Mouse (Mus musculus): ENCODE data around the gene Tshr. TPM values are rescaled to one million over a fixed set of nuclear protein-coding genes. Genes with fewer than 3 reads are reported as not detected.
"Not testable (repeated sequence)": the region's sequence is repeated elsewhere in the genome, so short reads cannot be mapped to it uniquely, and the experiment has no call there.

Tshr gene
- polyA plus RNA-seq, 1 experiment from 2014 or later: 0.04 TPM

DNA sequence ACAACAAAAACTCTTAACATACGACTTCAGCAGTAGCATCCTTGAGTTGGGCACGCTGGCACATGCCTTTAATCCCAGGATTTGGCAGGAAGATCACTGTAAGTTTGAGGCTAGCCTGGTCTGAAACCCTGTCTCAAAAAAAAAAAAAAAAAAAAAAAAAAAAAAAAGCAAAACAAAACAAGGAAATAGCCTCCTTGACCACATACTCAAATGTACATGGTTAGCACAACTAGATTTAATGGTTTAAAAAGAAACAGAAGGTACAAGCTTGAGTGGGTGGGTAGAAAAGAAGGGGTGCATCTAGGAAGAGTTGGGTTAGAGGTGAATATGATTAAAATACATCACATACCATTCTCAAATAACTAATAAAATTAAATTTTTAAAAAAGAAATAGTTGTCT, 187.3 kb downstream of the Tshr start:
- Histone ChIP-seq H3K36me3 (ENCODE audit: control insufficient read depth, insufficient read depth, low read length) (peaks cover 34% of the 10 kb centered on the region), H3K27me3 (replicated peaks; ENCODE audit: control insufficient read depth, insufficient read depth, low read length) (no peaks in the 10 kb centered on the region), H3K9ac (ENCODE audit: low read depth, low read length) (no peak overlapping the region), H3K27ac (ENCODE audit: low read depth, low read length) (no peak overlapping the region), H3K4me1 (replicated peaks; ENCODE audit: control insufficient read depth, insufficient read depth, low read length) (no peaks in the 10 kb centered on the region), H3K4me2 (no peak overlapping the region), H3K4me3 (ENCODE audit: low read depth, low read length) (no peak overlapping the region), H3K9me3 (ENCODE audit: control insufficient read depth, low read length) (no peaks in the 10 kb centered on the region)
- 87% methylated on average over 2 of the region's 2 CpGs for WGBS
- no peak for ATAC-seq (replicated peaks; ENCODE audit: low FRiP score)
- no peak for DNase-seq (ENCODE audit: low spot score)

GRCm38 (mm10) chr12:91579665-91580064, 195.3 kb downstream of the Tshr start:
- peaks cover 16% of the 10 kb centered on the region for H3K36me3 ChIP-seq (ENCODE audit: control insufficient read depth, insufficient read depth, low read length)
- no peaks in the 10 kb centered on the region for H3K27me3 ChIP-seq (replicated peaks; ENCODE audit: control insufficient read depth, insufficient read depth, low read length)
- DNase-seq (ENCODE audit: low spot score) (no peak), ATAC-seq (replicated peaks; ENCODE audit: low FRiP score) (peak; percentile 56)
- H3K27ac ChIP-seq (ENCODE audit: low read depth, low read length): no peak overlapping the region
- no peaks in the 10 kb centered on the region for H3K9me3 ChIP-seq (ENCODE audit: control insufficient read depth, low read length)
- WGBS: 78% methylated on average over 2 of the region's 2 CpGs
- no peak overlapping the region for H3K4me2 ChIP-seq
- no peak overlapping the region for H3K4me3 ChIP-seq (ENCODE audit: low read depth, low read length)
- H3K9ac ChIP-seq (ENCODE audit: low read depth, low read length): no peak overlapping the region
- H3K4me1 ChIP-seq (replicated peaks; ENCODE audit: control insufficient read depth, insufficient read depth, low read length): 0 out of 2 replicates have a peak, but pooled peaks cover 4% of the 10 kb centered on the region

GRCm38 (mm10) chr12:91581204-91582070, 197.1 kb downstream of the Tshr start:
- Histone ChIP-seq H3K9ac (ENCODE audit: low read depth, low read length) (no peak overlapping the region), H3K36me3 (ENCODE audit: control insufficient read depth, insufficient read depth, low read length) (peaks cover 16% of the 10 kb centered on the region), H3K27me3 (replicated peaks; ENCODE audit: control insufficient read depth, insufficient read depth, low read length) (no peaks in the 10 kb centered on the region), H3K4me2 (no peak overlapping the region; the same call in 1 of the 2 replicates), H3K27ac (ENCODE audit: low read depth, low read length) (no peak overlapping the region), H3K9me3 (ENCODE audit: control insufficient read depth, low read length) (no peaks in the 10 kb centered on the region), H3K4me1 (replicated peaks; ENCODE audit: control insufficient read depth, insufficient read depth, low read length) (0 out of 2 replicates have a peak, but pooled peaks cover 4% of the 10 kb centered on the region), H3K4me3 (ENCODE audit: low read depth, low read length) (no peak overlapping the region)
- WGBS: 87% methylated on average over 6 of the region's 6 CpGs
- DNase-seq (ENCODE audit: low spot score) (no peak), ATAC-seq (replicated peaks; ENCODE audit: low FRiP score) (no peak)

- H3K36me3 ChIP-seq (ENCODE audit: control insufficient read depth, insufficient read depth, low read length): peaks cover 16% of the 10 kb centered on the region
- no peak overlapping the region for H3K9ac ChIP-seq (ENCODE audit: low read depth, low read length)
- peaks cover 7% of the 10 kb centered on the region for H3K4me1 ChIP-seq (replicated peaks; ENCODE audit: control insufficient read depth, insufficient read depth, low read length)
- no peak for DNase-seq (ENCODE audit: low spot score)
- H3K27ac ChIP-seq (ENCODE audit: low read depth, low read length): no peak overlapping the region
- 73% methylated on average over 6 of the region's 6 CpGs for WGBS
- H3K4me3 ChIP-seq (ENCODE audit: low read depth, low read length): no peak overlapping the region
- ATAC-seq (replicated peaks; ENCODE audit: low FRiP score): no peak
- no peaks in the 10 kb centered on the region for H3K27me3 ChIP-seq (replicated peaks; ENCODE audit: control insufficient read depth, insufficient read depth, low read length)
- no peak overlapping the region for H3K4me2 ChIP-seq
- H3K9me3 ChIP-seq (ENCODE audit: control insufficient read depth, low read length): no peaks in the 10 kb centered on the region
These were observed 198.1 kb downstream of the Tshr start for GRCm38 (mm10) chr12:91582362-91583002.

DNA sequence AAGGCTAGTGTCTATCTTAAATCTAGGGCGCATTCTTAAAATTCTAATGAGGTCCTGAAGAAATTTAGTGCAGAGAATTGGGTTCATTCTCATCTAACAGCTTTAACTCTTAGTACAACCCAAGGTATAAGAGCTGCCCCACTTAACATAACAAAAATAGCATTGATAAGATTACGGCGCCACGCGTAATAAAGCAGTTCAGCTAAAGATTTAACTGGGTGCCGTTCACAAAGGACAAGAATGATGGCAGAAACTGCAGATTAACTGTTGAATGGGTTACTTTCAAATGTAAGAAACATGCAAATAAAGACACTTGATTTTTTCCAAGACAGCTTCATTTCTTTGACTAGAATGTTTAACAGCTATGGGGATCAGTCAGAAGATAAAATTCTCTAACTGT, 199.0 kb downstream of the Tshr start:
- H3K4me2 ChIP-seq: no peak overlapping the region
- H3K9me3 ChIP-seq (ENCODE audit: control insufficient read depth, low read length): no peaks in the 10 kb centered on the region
- H3K27ac ChIP-seq (ENCODE audit: low read depth, low read length): no peak overlapping the region
- DNase-seq (ENCODE audit: low spot score) (no peak), ATAC-seq (replicated peaks; ENCODE audit: low FRiP score) (no peak)
- H3K27me3 ChIP-seq (replicated peaks; ENCODE audit: control insufficient read depth, insufficient read depth, low read length): no peaks in the 10 kb centered on the region
- H3K4me1 ChIP-seq (replicated peaks; ENCODE audit: control insufficient read depth, insufficient read depth, low read length): peaks cover 7% of the 10 kb centered on the region
- H3K4me3 ChIP-seq (ENCODE audit: low read depth, low read length): no peak overlapping the region
- H3K36me3 ChIP-seq (ENCODE audit: control insufficient read depth, insufficient read depth, low read length): peaks cover 12% of the 10 kb centered on the region; the same call in 1 of the 2 replicates
- no peak overlapping the region for H3K9ac ChIP-seq (ENCODE audit: low read depth, low read length)
- 88% methylated on average over 6 of the region's 6 CpGs for WGBS

DNA sequence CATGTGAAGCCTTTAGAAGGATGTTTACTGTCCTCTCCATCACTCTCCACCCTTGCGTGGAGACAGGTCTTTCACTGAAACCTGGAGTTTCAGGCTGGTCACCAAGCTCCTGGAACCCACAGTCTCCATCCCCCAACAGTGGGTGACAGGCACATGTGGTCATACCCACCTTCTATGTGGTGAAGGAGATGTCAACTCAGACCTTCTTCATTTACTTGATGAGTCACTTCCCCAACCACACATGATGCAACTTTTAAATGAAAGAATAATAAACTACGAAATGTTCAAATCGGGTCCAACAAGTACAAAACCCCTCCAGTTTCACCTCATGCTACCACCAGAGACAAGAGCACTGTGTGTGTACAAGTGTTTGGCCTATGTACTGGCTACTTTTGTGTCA, 200.8 kb downstream of the Tshr start:
- DNase-seq (ENCODE audit: low spot score) (no peak), ATAC-seq (replicated peaks; ENCODE audit: low FRiP score) (no peak)
- WGBS: 88% methylated on average over 3 of the region's 3 CpGs
- Histone ChIP-seq H3K36me3 (ENCODE audit: control insufficient read depth, insufficient read depth, low read length) (peaks cover 12% of the 10 kb centered on the region; the same call in 1 of the 2 replicates), H3K9ac (ENCODE audit: low read depth, low read length) (no peak overlapping the region), H3K27ac (ENCODE audit: low read depth, low read length) (no peak overlapping the region), H3K4me1 (replicated peaks; ENCODE audit: control insufficient read depth, insufficient read depth, low read length) (peaks cover 7% of the 10 kb centered on the region), H3K9me3 (ENCODE audit: control insufficient read depth, low read length) (no peaks in the 10 kb centered on the region), H3K27me3 (replicated peaks; ENCODE audit: control insufficient read depth, insufficient read depth, low read length) (no peaks in the 10 kb centered on the region), H3K4me2 (no peak overlapping the region), H3K4me3 (ENCODE audit: low read depth, low read length) (no peak overlapping the region)

DNA sequence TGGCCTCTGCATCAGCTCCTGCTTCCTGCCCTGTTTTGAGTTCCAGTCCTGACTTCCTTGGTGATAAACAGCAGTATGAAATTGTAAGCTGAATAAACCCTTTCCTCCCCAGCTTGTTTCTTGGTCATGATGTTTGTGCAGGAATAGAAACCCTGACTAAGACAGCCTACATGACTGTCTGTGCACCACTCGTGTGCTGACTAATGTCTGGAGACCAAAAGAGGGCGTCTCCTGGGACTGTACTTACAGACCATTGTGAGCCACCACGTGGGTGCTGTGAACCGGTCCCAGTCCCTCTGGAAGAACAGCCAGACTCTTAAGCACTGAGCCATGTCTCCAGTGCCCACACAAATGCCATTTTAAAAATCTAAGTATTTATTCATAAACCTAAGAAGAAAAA, 201.5 kb downstream of the Tshr start:
- H3K9ac ChIP-seq (ENCODE audit: low read depth, low read length); H3K4me1 ChIP-seq (replicated peaks; ENCODE audit: control insufficient read depth, insufficient read depth, low read length); H3K27me3 ChIP-seq (replicated peaks; ENCODE audit: control insufficient read depth, insufficient read depth, low read length); H3K9me3 ChIP-seq (ENCODE audit: control insufficient read depth, low read length); H3K27ac ChIP-seq (ENCODE audit: low read depth, low read length); H3K4me3 ChIP-seq (ENCODE audit: low read depth, low read length); H3K4me2 ChIP-seq; DNase-seq (ENCODE audit: low spot score); ATAC-seq (replicated peaks; ENCODE audit: low FRiP score): not testable (repeated sequence)
- WGBS: 88% methylated on average over 4 of the region's 4 CpGs
- peaks cover 12% of the 10 kb centered on the region; the same call in 1 of the 2 replicates for H3K36me3 ChIP-seq (ENCODE audit: control insufficient read depth, insufficient read depth, low read length)

- WGBS: 45% methylated on average over 3 of the region's 3 CpGs
- H3K27ac ChIP-seq (ENCODE audit: low read depth, low read length): no peak overlapping the region
- peaks cover 9% of the 10 kb centered on the region for H3K4me1 ChIP-seq (replicated peaks; ENCODE audit: control insufficient read depth, insufficient read depth, low read length)
- H3K27me3 ChIP-seq (replicated peaks; ENCODE audit: control insufficient read depth, insufficient read depth, low read length): no peaks in the 10 kb centered on the region
- H3K9ac ChIP-seq (ENCODE audit: low read depth, low read length): no peak overlapping the region
- peaks cover 12% of the 10 kb centered on the region; the same call in 1 of the 2 replicates for H3K36me3 ChIP-seq (ENCODE audit: control insufficient read depth, insufficient read depth, low read length)
- peak overlapping the region; percentile 93 for H3K4me3 ChIP-seq (ENCODE audit: low read depth, low read length)
- DNase-seq (ENCODE audit: low spot score) (no peak), ATAC-seq (replicated peaks; ENCODE audit: low FRiP score) (no peak)
- no peaks in the 10 kb centered on the region for H3K9me3 ChIP-seq (ENCODE audit: control insufficient read depth, low read length)
- peak overlapping the region; percentile 76 for H3K4me2 ChIP-seq
These were observed 202.7 kb downstream of the Tshr start for GRCm38 (mm10) chr12:91587077-91587476.

Data from liver, embryonic 11.5 days (tissue).